Mouse (Mus musculus) kidney, postnatal 14 days (tissue): Measurements from ENCODE around the gene Babam2.
A peak's percentile ranks its signal among the peaks of the same experiment; 100 is the strongest.
"Not testable (repeated sequence)": the region's sequence is repeated elsewhere in the genome, so short reads cannot be mapped to it uniquely, and the experiment has no call there.

Experiments used
- DNase-seq: peaks from one replicate; pipeline ENCODE4 v3.0.0; 2022; ENCODE audit warnings: mixed read lengths

Gene Babam2

GRCm38 (mm10) chr5:31787622-31788021 lies 90.1 kb downstream of the Babam2 start:
- no peak for DNase-seq

GRCm38 (mm10) chr5:31792338-31792737 lies 94.9 kb downstream of the Babam2 start:
- no peak for DNase-seq

GRCm38 (mm10) chr5:31792863-31793262 lies 95.4 kb downstream of the Babam2 start:
- DNase-seq, result no peak

- no peak for DNase-seq
Measured at GRCm38 (mm10) chr5:31795414-31795813, 97.9 kb downstream of the Babam2 start.

- no peak for DNase-seq
Measured at GRCm38 (mm10) chr5:31796979-31797378, 99.5 kb downstream of the Babam2 start.

- DNase-seq, result not testable (repeated sequence)
Measured at GRCm38 (mm10) chr5:31804211-31804610, 106.7 kb downstream of the Babam2 start.

GRCm38 (mm10) chr5:31804751-31805150 lies 107.3 kb downstream of the Babam2 start:
- DNase-seq, result no peak

GRCm38 (mm10) chr5:31807312-31807711 lies 109.8 kb downstream of the Babam2 start:
- DNase-seq, result no peak

GRCm38 (mm10) chr5:31808271-31808670 lies 110.8 kb downstream of the Babam2 start:
- DNase-seq, result no peak

- DNase-seq, result peak; percentile 92
Measured at GRCm38 (mm10) chr5:31810796-31811662, 113.5 kb downstream of the Babam2 start.

- no peak for DNase-seq
Measured at GRCm38 (mm10) chr5:31811663-31812001, 114.1 kb downstream of the Babam2 start.

GRCm38 (mm10) chr5:31813156-31813675 lies 115.7 kb downstream of the Babam2 start:
- no peak for DNase-seq

GRCm38 (mm10) chr5:31814068-31814467 lies 116.6 kb downstream of the Babam2 start:
- DNase-seq, result no peak

GRCm38 (mm10) chr5:31815129-31815528 lies 117.6 kb downstream of the Babam2 start:
- peak; percentile 46 for DNase-seq

GRCm38 (mm10) chr5:31816082-31816481 lies 118.6 kb downstream of the Babam2 start:
- no peak for DNase-seq

GRCm38 (mm10) chr5:31820801-31821200 lies 123.3 kb downstream of the Babam2 start:
- no peak for DNase-seq

- no peak for DNase-seq
Measured at GRCm38 (mm10) chr5:31821204-31821603, 123.7 kb downstream of the Babam2 start.

GRCm38 (mm10) chr5:31823673-31824072 lies 126.2 kb downstream of the Babam2 start:
- peak; percentile 33 for DNase-seq

- DNase-seq, result no peak
Measured at GRCm38 (mm10) chr5:31824126-31824525, 126.6 kb downstream of the Babam2 start.

GRCm38 (mm10) chr5:31827304-31827703 lies 129.8 kb downstream of the Babam2 start:
- DNase-seq, result no peak

- no peak for DNase-seq
Measured at GRCm38 (mm10) chr5:31827896-31828295, 130.4 kb downstream of the Babam2 start.

- DNase-seq, result no peak
Measured at GRCm38 (mm10) chr5:31828747-31829146, 131.3 kb downstream of the Babam2 start.

- DNase-seq, result no peak
Measured at GRCm38 (mm10) chr5:31829588-31829987, 132.1 kb downstream of the Babam2 start.

GRCm38 (mm10) chr5:31831587-31831986 lies 134.1 kb downstream of the Babam2 start:
- DNase-seq, result peak; percentile 27

- no peak for DNase-seq
Measured at GRCm38 (mm10) chr5:31835691-31836090, 138.2 kb downstream of the Babam2 start.
